Comparison of ENCODE assay signal across 15 mouse cellular contexts in the genomic region with DNA sequence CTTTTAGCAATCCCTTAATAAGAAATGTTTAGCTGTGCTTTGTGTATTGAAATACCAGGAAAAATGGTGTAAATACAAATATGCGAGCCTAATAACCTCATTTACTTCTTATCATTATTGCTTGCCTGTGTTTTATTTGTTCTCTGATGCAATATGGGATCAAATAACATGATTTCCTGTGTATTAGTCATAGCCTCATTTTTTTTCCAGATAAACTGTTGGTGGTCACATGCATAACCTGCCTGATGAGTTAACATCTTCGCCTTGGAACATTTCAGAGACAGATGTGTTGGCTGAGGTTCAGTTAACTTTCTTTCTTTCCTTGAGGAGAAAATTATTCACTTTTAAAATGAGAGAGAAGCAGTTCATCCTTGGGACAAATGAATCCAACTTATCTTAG.
"Had no signal": no experiment of that assay in that cellular context is flagged by ENCODE, and none has a peak within 500 bp of the region (broad histone marks: within the 10 kb centered on the region; RNA-seq: fewer than 3 reads in every experiment).

No protein-coding gene starts in this region.

- H3K9me3 ChIP-seq: limb, embryonic 10.5 days; liver, embryonic 15.5 days; megakaryocyte, embryonic 14.5 days; midbrain, embryonic 15.5 days; neural tube, embryonic 13.5 days; stomach, embryonic 15.5 days had no signal

- H3K4me3 ChIP-seq: left cerebral cortex, adult 2 months; limb, embryonic 10.5 days; liver, embryonic 15.5 days; megakaryocyte, embryonic 14.5 days; midbrain, embryonic 15.5 days; neural tube, embryonic 13.5 days; stomach, embryonic 15.5 days had no signal

- H3K27ac ChIP-seq: left cerebral cortex, adult 2 months; limb, embryonic 10.5 days; liver, embryonic 15.5 days; macrophage; midbrain, embryonic 15.5 days; neural tube, embryonic 13.5 days; stomach, embryonic 15.5 days had no signal

- H3K4me1 ChIP-seq: limb, embryonic 10.5 days; liver, embryonic 15.5 days; megakaryocyte, embryonic 14.5 days; midbrain, embryonic 15.5 days; neural tube, embryonic 13.5 days; stomach, embryonic 15.5 days had no signal

- DNase-seq: kidney, postnatal 14 days; lung, adult 2 months; lung, postnatal 10 days; retina, postnatal 1 day; right cerebral cortex, postnatal 4 days; thymus, adult 2 months; thymus, postnatal 25 days had no signal

- H3K9ac ChIP-seq: liver, embryonic 15.5 days; midbrain, embryonic 15.5 days; neural tube, embryonic 13.5 days; stomach, embryonic 15.5 days had no signal

- H3K36me3 ChIP-seq: limb, embryonic 10.5 days; liver, embryonic 15.5 days; midbrain, embryonic 15.5 days; neural tube, embryonic 13.5 days; stomach, embryonic 15.5 days had no signal

- H3K27me3 ChIP-seq: liver, embryonic 15.5 days; megakaryocyte, embryonic 14.5 days; midbrain, embryonic 15.5 days; neural tube, embryonic 13.5 days; stomach, embryonic 15.5 days had no signal
